Mouse (Mus musculus) kidney, embryonic 16.5 days (tissue): Measurements from ENCODE around the gene Rabgef1. TPM values are rescaled to one million over a fixed set of nuclear protein-coding genes. Genes with fewer than 3 reads are reported as not detected.

Experiments used
- ATAC-seq: fragments of 200-750 bp; cut with Nextera tagmentation; 2 replicates; pipeline ENCODE4 v1.8.0; 2017; ENCODE audit warnings: moderate TSS enrichment; ENCODE audit not compliant: low FRiP score, low TSS enrichment
- H3K27ac ChIP-seq: fragments of 300-500 bp; sonication (generic); 2 replicates; pipeline ENCODE4 v1.5.1; 2014; ENCODE audit warnings: low read length
- H3K27me3 ChIP-seq: fragments of 300-500 bp; sonication (generic); 2 replicates; pipeline ENCODE4 v1.6.1; 2014; ENCODE audit warnings: low read length, control low read depth, mixed read lengths; ENCODE audit not compliant: insufficient read depth
- H3K36me3 ChIP-seq: fragments of 300-500 bp; sonication (generic); 2 replicates; pipeline ENCODE4 v1.6.1; 2014; ENCODE audit warnings: low read length, control low read depth, mixed read lengths; ENCODE audit not compliant: insufficient read depth
- H3K4me1 ChIP-seq: fragments of 300-500 bp; sonication (generic); 2 replicates; pipeline ENCODE4 v1.6.1; 2014; ENCODE audit warnings: low read length, control low read depth, mixed read lengths; ENCODE audit not compliant: insufficient read depth
- H3K4me2 ChIP-seq: fragments of 300-500 bp; sonication (generic); replicated peaks from 2 replicates; pipeline ENCODE4 v1.6.1; 2014; ENCODE audit warnings: low read depth, low read length
- H3K4me3 ChIP-seq: fragments of 300-500 bp; sonication (generic); 2 replicates; pipeline ENCODE4 v1.5.1; 2014; ENCODE audit warnings: mild to moderate bottlenecking, low read length
- H3K9ac ChIP-seq: fragments of 300-500 bp; sonication (generic); replicated peaks from 2 replicates; pipeline ENCODE4 v1.6.1; 2014; ENCODE audit warnings: low read length
- H3K9me3 ChIP-seq: fragments of 300-500 bp; sonication (generic); 2 replicates; pipeline ENCODE4 v1.6.1; 2016; ENCODE audit warnings: low read length, control low read depth
- WGBS: fragments of 180-500 bp; shearing (Covaris S2); extraction: QIAGEN DNeasy Blood & Tissue Kit; methylation state at CpG from one replicate; pipeline ENCODE4 v1.1.7; 2014; 5-methylcytosine and 5-hydroxymethylcytosine counted together
- polyA plus RNA-seq: library from polyadenylated mRNA; unstranded; fragments of >200 nt; fragmentation: Nextera tagmentation; extraction: Ambion mirVana; gene quantifications from 2 replicates; pipeline ENCODE4 v1.2.1, GENCODE M21; 2015

The Rabgef1 gene
- polyA plus RNA-seq, 1 experiment from 2014 or later = 33.2 TPM

DNA sequence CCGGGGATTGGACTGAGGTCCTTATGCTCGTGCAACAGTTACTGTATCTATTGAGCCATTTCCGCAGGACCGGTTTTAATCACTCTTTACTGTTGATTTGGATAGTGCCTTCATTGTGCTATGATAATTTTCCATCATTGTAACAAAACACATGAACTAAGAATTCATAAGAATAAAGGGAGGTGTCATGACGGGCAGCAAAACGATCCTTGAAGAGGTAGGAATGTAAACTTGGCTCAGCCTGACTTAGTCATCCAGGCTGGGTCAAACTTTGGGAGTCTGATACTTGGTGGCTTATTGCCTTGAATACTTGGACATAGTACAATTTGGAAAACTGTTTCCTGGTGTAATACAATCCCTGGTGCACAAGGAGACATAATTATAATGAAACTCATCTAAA is 13.7 kb downstream of the Rabgef1 start:
- H3K4me1 ChIP-seq = peaks cover 4% of the 10 kb centered on the region; the same call in 1 of the 2 replicates
- no peak overlapping the region for H3K9ac ChIP-seq
- H3K9me3 ChIP-seq = no peaks in the 10 kb centered on the region
- H3K36me3 ChIP-seq = peaks cover 12% of the 10 kb centered on the region
- ATAC-seq = no peak
- H3K27me3 ChIP-seq = no peaks in the 10 kb centered on the region
- H3K4me2 ChIP-seq = no peak overlapping the region
- 79% methylated on average over 6 of the region's 6 CpGs for WGBS
- no peak overlapping the region for H3K4me3 ChIP-seq
- H3K27ac ChIP-seq = no peak overlapping the region

DNA sequence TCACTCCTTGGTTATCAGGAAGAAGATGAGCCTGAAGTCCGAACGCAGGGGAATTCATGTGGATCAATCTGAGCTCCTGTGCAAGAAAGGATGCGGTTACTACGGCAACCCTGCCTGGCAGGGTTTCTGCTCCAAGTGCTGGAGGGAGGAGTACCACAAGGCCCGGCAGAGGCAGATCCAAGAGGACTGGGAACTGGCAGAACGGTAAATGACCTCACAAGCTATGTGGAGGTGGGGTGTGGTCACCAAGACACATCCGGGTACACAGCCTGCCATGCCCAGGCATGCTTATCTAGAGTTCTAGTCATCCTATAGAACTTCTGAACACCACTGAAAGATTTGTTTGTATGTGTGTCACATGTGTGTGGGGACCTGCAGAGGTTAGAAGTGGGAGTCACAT is 15.8 kb downstream of the Rabgef1 start:
- WGBS = 74% methylated on average over 7 of the region's 7 CpGs
- no peak overlapping the region for H3K27ac ChIP-seq
- no peak overlapping the region for H3K4me2 ChIP-seq
- H3K4me3 ChIP-seq = no peak overlapping the region
- H3K36me3 ChIP-seq = peaks cover 19% of the 10 kb centered on the region
- H3K9ac ChIP-seq = no peak overlapping the region
- no peaks in the 10 kb centered on the region for H3K27me3 ChIP-seq
- no peaks in the 10 kb centered on the region; the same call in 1 of the 2 replicates for H3K4me1 ChIP-seq
- ATAC-seq = no peak
- no peaks in the 10 kb centered on the region for H3K9me3 ChIP-seq

DNA sequence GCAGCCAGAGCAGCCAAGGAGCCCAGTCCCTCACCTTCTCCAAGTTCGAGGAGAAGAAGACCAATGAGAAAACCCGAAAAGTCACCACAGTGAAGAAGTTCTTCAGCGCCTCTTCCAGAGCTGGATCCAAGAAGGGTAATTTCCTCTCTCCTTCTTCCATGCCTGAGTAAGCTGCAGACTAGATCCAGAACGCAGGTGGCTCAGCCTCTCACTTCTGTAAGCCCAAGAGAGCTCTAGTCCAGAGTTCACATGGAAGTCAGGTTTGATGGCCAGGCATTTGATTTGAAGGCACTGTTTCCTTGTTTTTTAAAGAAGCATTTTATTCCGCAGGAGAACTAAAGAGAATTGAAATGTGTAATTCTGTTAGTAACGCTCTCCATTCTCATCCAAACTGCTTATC is 19.3 kb downstream of the Rabgef1 start:
- H3K36me3 ChIP-seq = peaks cover 28% of the 10 kb centered on the region
- no peaks in the 10 kb centered on the region for H3K4me1 ChIP-seq
- no peak overlapping the region for H3K4me2 ChIP-seq
- 83% methylated on average over 6 of the region's 6 CpGs for WGBS
- H3K9ac ChIP-seq = no peak overlapping the region
- H3K27ac ChIP-seq = no peak overlapping the region
- no peaks in the 10 kb centered on the region for H3K27me3 ChIP-seq
- no peaks in the 10 kb centered on the region for H3K9me3 ChIP-seq
- no peak for ATAC-seq
- H3K4me3 ChIP-seq = no peak overlapping the region

DNA sequence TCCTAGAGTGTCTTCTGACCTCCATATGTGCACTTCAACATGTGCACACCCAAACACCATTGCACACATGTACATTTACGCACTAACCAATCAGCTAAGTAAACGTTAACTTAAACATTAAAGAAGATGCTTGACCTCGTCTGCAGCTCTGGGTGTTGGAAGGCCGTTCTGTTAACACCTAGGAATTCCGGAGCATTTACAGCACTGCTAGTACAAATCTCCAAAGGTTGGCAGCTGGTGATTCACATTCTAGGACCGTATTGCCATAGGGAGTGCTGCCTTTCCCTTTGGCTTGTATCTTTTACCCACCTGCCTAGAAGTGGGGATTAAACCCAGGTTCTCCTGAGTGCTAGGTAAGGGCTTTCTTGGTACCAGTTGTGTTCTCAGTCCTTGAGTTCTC is 20.3 kb downstream of the Rabgef1 start:
- H3K4me3 ChIP-seq = no peak overlapping the region
- peak overlapping the region; percentile 32; the same call in 1 of the 2 replicates for H3K27ac ChIP-seq
- peaks cover 28% of the 10 kb centered on the region for H3K36me3 ChIP-seq
- H3K4me2 ChIP-seq = no peak overlapping the region
- ATAC-seq = no peak
- no peak overlapping the region for H3K9ac ChIP-seq
- H3K27me3 ChIP-seq = no peaks in the 10 kb centered on the region
- WGBS = 67% methylated on average over 6 of the region's 6 CpGs
- H3K9me3 ChIP-seq = no peaks in the 10 kb centered on the region
- no peaks in the 10 kb centered on the region for H3K4me1 ChIP-seq

DNA sequence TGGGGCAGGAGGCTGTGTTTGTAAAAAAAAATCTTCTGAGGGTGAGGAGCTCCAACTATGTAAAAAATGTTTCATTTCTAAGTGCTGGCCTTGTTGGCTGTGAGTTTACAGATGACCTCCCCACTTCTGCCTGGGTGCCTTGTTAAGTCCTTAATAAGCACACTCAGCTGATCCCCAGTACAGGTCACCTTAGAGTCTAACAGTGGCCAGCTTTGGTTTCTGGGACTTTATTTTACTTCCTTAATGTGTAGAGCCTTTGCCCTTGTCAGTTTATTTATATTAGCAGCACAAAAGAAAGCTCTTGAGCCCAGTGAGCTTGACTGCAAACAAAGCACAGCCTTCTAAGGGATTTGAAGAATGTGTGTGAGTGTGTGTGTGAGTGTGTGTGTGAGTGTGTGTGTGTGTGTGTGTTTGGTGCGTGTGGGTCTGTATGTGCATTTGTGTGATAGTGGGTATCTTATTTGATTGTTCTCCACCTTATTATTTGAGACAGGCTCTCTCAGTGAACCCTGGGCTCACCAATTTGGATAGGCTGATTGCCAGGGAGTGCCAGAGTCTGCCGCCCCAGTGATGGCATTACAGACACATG is 20.9 kb downstream of the Rabgef1 start:
- 46% methylated on average over 2 of the region's 2 CpGs for WGBS

DNA sequence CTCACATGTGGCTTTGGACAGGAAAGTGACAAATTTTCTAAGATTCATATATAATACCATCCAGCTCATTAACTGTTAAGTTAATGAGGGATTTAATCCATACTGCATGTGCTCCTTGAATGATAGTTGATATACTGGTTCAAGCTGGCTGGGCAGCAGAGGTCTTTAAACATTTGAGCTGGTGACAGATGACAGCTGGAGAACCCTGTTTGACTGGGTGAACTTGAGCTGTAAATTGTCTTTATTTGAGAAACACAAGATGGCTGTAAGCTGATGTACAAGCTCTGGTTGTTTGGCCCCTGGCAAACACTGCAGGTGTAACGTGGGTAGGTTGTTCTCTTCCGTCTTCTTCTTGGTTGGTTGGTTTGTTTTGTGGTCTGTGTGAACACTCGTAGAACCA is 22.2 kb downstream of the Rabgef1 start:
- Histone ChIP-seq H3K27ac (peak overlapping the region; percentile 56; the same call in 1 of the 2 replicates), H3K4me1 (no peaks in the 10 kb centered on the region), H3K27me3 (no peaks in the 10 kb centered on the region), H3K9me3 (no peaks in the 10 kb centered on the region), H3K36me3 (peaks cover 35% of the 10 kb centered on the region), H3K4me2 (no peak overlapping the region), H3K4me3 (no peak overlapping the region), H3K9ac (no peak overlapping the region)
- ATAC-seq = no peak
- WGBS = 52% methylated on average over 3 of the region's 3 CpGs

More for the DNA sequence above, 20.9 kb downstream of the Rabgef1 start:
- Histone ChIP-seq H3K27me3 (no peaks in the 10 kb centered on the region), H3K4me2 (no peak overlapping the region), H3K4me3 (no peak overlapping the region), H3K36me3 (peaks cover 27% of the 10 kb centered on the region), H3K27ac (peak overlapping the region; percentile 32), H3K4me1 (no peaks in the 10 kb centered on the region), H3K9me3 (no peaks in the 10 kb centered on the region), H3K9ac (no peak overlapping the region)
- 0 out of 2 replicates have a peak, but pooled peaks have one; percentile 35 for ATAC-seq

DNA sequence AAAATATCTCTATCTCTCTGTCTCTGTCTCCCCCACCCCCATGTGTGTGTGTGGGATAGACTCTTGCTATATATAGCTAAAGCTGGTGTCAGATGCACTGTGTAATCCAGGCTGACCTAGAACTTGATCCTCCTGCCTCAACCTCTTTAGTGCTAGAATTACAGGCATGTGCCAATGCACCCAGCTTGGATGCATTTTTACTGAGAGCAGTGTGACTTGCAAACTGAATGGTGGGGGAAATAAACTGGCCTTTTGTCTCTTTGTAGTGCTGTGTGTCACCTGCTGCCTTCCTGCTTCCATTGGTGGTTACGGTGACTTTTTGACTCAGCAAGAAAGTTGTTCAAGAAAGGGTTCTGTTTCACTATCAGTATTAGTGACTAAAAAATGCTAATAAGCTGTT is 24.7 kb downstream of the Rabgef1 start:
- H3K36me3 ChIP-seq = peaks cover 30% of the 10 kb centered on the region
- H3K4me3 ChIP-seq = no peak overlapping the region
- H3K27me3 ChIP-seq = no peaks in the 10 kb centered on the region
- ATAC-seq = peak; percentile 36; the same call in 1 of the 2 replicates
- H3K4me2 ChIP-seq = no peak overlapping the region
- WGBS = 62% methylated on average over 1 of the region's 1 CpGs
- H3K9me3 ChIP-seq = no peaks in the 10 kb centered on the region
- no peaks in the 10 kb centered on the region for H3K4me1 ChIP-seq
- H3K9ac ChIP-seq = no peak overlapping the region
- H3K27ac ChIP-seq = 0 out of 2 replicates have a peak overlapping the region, but pooled peaks have one; percentile 11

DNA sequence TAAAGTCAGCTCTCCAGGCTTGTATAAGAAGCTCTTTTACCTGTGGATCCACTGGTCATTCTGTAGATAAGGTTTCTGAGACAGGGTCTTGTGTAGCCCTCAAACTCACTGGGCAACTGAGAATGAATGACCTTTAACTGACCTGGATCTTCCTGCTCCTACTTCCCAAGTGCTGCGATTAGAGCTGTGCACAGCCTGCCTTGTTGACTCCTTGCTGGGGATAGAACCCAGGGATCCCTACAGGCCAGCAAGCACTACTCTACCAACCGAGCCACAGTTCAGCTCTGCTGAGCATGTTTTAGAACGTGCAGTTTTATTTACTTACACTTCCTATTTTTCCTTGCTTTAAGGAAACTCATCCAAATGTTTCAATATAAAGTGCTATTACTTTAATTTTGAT is 25.9 kb downstream of the Rabgef1 start:
- ATAC-seq = no peak
- Histone ChIP-seq H3K27ac (0 out of 2 replicates have a peak overlapping the region, but pooled peaks have one; percentile 36), H3K36me3 (peaks cover 36% of the 10 kb centered on the region), H3K27me3 (no peaks in the 10 kb centered on the region), H3K4me2 (no peak overlapping the region), H3K4me1 (no peaks in the 10 kb centered on the region), H3K9ac (no peak overlapping the region), H3K4me3 (no peak overlapping the region), H3K9me3 (no peaks in the 10 kb centered on the region)
- WGBS = 56% methylated on average over 3 of the region's 3 CpGs

DNA sequence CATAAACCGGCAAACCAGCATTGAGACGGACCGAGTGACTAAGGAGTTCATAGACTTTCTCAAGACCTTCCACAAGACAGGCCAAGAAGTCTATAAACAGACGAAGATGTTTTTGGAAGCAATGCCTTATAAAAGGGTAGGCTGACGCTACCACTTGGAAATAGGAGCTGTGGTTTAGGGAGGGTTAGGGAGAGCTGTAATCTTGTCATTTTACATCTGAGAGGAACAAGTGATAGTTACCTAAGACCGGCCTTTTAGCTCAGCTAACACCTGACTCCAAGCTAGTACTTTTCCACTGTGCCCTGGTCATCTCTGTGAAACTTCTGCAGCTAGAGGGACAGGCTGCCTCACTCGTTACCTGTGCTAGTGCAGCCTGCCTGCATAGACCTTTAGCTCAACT is 26.4 kb downstream of the Rabgef1 start:
- peaks cover 35% of the 10 kb centered on the region for H3K36me3 ChIP-seq
- no peak for ATAC-seq
- WGBS = 67% methylated on average over 7 of the region's 7 CpGs

DNA sequence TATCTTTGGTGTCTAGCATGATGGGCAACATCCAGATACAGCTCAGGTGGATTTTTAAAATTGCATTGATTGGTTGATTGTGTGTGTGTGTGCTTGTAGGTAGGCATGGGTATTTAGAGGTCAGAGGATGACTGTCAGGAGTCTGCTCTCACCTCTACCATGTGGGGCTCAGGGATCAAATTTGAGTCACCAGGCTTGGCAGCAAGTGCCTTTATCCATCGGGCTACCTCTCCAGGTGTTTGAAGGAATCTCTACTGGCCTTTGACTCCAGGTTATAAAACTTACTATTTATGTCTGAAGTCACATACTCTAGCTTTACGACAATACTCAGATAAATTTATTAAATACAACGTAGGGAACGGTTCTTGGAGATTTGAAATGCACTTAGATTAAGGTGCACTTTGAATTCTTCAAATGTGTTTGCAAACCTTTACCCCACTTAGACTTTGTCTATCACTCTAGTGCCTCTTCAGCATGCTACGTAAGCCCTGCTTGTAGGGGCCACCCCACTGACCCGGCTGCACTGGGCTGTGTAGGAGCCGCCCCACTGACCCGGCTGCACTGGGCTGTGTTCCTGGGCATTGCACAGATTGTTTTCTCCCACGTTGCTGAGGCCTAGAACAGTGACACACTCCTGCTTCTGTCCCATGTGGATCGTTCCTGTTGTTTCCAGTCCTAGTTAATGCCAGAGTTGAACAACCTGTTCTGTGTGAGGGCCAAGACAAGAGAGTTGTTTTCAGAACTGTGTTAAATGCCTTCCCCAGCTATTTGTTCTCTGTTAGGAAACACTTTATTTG is 28.8 kb downstream of the Rabgef1 start:
- 50% methylated on average over 10 of the region's 10 CpGs for WGBS
- Histone ChIP-seq H3K4me3 (no peak overlapping the region), H3K4me2 (no peak overlapping the region), H3K27ac (no peak overlapping the region; the same call in 1 of the 2 replicates), H3K9ac (no peak overlapping the region), H3K27me3 (no peaks in the 10 kb centered on the region), H3K4me1 (no peaks in the 10 kb centered on the region), H3K9me3 (no peaks in the 10 kb centered on the region), H3K36me3 (peaks cover 27% of the 10 kb centered on the region)
- ATAC-seq = 0 out of 2 replicates have a peak, but pooled peaks have one; percentile 39

More for the DNA sequence above, 26.4 kb downstream of the Rabgef1 start:
- H3K4me3 ChIP-seq = no peak overlapping the region
- H3K27ac ChIP-seq = peak overlapping the region; percentile 25; the same call in 1 of the 2 replicates
- H3K4me2 ChIP-seq = no peak overlapping the region
- no peaks in the 10 kb centered on the region for H3K27me3 ChIP-seq
- H3K9me3 ChIP-seq = no peaks in the 10 kb centered on the region
- no peak overlapping the region for H3K9ac ChIP-seq
- no peaks in the 10 kb centered on the region for H3K4me1 ChIP-seq
